Mouse (Mus musculus): ENCODE data around the gene Tecpr2.

The Tecpr2 gene

DNA sequence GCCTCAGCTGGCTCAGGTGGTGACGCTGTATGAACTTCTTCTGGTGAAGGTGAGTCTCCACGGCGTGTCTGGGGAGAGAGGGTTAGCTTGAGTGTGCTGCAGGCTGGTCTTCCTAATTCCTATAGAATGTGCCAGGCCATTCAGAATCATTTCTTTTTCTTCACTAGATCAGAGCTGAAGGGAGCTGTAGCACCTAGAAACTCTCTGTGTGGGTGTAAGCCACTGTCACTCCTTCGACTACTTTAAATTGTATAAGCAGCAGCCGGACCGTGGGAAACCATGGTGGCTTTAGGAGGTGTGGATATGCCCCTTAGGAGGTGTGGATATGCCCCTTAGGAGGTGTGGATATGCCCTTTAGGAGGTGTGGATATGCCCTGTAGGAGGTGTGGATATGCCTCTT is 25.1 kb upstream of the Tecpr2 start:
- DNase-seq (ENCODE audit: low read depth, low spot score): no peak

DNA sequence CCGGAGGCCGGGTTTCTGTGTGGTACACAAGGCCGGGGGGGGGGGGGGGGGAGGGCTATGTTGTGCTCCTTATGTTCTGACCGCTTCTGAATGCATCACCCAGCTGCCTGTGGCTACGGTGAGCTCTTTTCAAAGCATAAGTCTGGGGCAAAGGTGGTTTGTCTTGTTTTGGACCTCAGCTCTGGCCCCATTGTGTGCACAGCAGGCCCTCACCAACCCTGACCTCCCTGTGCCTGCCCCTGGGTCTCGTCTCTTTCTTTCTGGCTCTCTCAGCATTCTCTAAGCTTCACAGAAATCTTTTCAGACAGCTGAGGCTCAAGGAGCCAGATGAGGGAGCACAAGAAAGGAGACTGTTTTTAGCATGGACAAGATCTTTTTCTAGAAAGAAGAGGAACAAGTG is 23.5 kb upstream of the Tecpr2 start:
- no peak for DNase-seq (ENCODE audit: low read depth, low spot score)

DNA sequence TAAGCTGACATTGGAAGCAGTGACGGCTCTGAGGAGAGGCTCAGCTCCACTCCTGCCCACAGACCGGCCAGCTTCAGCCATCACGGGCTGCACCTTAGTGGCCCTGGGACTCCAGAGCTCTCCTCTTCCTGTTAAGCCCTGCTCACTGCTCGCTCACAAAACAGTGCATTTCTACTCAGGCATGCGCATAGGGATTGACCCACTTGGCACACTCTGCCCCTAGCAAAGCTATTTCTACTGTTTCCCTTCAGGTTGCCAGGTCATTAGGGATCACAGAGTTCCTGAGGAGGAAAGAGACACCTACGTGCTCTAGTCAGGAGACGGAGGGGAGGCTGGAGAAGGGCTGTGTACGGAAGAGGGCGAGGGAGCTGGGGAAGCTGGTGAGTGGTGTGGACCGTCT is 23.1 kb upstream of the Tecpr2 start:
- DNase-seq (ENCODE audit: low read depth, low spot score): no peak

DNA sequence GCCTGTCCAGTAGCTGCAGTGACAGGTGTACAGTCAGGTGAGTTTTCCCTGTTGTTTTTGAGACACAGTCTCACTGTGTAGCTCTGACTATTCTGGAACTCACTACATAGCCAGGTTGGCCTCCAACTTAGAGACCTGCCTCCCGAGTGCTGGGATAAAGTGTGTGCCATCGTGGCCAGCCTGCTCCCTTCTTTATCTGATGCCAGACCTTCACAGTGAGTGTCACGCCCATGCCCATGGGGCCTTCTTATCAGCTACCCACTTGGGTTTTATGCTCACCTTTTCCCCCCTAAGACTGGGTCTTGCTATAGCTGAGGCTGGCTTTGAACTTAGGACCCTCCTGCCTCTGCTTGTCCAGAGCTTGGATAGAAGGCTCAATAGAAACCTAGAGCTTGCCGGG is 19.0 kb upstream of the Tecpr2 start:
- DNase-seq (ENCODE audit: low read depth, low spot score): no peak

DNA sequence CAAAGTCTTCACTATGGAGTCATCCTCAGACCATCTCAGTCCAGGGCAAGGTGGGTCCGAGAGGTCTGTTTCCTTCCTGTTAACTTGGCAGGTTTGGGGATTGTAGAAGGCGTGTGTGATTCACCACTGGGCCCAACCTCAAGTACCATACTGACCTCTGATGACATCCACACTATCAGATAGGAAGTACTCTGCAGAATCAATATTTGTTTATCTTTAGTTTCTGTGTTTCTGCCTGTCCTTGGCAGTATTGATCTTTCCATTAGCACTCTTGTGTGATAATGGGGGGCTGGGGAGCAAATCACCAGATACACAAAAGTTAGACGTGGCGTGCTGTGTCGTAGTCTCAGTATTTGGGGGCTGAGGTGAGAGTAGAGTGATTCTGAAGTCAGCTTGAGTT is 17.8 kb upstream of the Tecpr2 start:
- no peak for DNase-seq (ENCODE audit: low read depth, low spot score)

DNA sequence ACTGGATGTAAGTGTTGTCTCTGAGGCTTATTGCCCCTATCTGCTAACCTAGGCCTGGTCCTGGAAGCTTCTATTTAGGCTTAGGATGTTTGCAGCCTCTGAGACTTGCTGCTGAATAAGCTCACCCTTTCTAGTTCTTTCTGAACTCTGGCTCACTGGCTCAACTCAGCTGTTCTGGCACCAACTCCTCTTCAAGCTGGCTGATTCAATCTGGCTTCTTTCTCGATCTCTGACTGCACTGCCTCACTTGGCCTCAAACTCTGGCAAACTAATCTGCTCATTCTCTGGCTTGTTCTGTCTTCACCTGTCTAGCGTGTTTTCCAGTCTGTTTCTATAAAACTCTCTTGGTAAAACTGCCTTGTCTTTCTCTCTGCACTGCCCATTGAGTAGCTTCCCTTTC is 13.7 kb upstream of the Tecpr2 start:
- no peak for DNase-seq (ENCODE audit: low read depth, low spot score)

DNA sequence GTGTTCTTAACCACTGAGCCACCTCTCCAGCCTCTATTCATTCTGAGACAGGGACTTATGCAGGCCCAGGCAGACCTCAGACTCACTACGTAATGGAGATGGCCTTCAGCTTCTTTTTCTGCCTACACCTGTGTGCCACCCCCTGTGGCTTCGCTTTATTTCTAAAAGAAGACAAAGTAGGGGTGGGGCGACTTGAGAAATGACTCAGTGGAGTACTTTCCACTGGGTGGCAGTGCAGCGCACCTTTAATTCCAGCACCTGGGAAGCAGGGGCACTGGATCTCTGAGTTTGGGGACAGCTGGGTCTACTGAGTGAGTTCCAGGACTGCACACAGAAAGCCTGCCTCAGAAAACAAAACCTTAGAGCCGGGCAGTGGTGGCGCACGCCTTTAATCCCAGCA is 6.8 kb upstream of the Tecpr2 start:
- no peak for DNase-seq (ENCODE audit: low read depth, low spot score)

DNA sequence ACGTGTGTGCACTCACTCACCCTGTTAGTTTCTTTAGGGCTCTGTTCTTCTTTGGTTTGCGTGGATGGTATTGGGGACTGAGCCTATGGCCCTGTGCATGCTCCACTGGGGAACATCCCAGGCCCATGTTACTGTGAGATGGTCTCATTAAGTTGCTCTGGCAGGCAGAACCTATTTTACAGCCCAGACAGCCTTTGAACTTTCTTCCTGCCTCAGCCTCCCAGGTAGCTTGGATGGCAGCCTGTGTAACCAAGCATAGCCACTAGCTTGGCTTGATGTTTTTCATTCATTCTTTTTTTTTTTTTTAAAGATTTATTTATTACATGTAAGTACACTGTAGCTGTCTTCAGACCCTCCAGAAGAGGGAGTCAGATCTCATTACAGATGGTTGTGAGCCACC is 3.8 kb upstream of the Tecpr2 start:
- DNase-seq (ENCODE audit: low read depth, low spot score): no peak

DNA sequence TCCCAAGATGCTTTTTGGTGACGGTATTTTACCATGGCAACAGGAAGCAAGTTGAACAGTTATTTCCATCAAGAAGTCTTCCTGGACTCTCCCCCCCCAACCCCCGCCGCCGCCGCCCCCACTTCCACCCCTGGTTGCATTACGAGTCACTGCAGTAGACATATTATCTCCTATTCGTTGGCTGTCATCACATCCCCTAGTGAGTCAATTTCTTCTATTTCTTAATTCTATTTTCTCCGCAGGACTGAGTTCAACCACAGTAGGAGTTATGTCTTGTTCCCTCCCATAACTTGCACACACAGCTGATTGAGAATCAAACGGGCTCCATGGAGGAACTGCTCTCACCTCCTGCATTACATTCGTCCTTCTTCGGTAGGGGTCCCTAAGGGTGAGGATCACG is 958 bp upstream of the Tecpr2 start:
- DNase-seq (ENCODE audit: low read depth, low spot score): no peak

DNA sequence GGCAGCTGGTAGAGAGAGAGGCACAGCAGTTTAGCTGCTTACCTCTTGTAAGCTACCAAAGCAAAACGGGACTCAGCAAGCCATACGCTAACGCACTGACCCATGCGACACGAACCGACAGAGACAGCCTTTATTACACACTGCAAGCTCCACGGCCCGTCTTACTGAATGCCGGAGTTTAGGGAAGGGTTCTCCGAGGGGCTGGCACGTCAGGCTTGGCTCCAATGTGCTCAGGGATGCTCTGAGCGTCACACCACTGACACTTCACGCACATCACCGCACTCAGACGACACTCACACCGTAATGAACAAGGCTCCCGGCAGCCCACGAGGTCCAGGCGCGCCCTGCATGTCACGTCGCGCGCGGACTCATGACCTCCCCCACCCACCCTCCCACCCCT is 458 bp upstream of the Tecpr2 start:
- DNase-seq (ENCODE audit: low read depth, low spot score): no peak

DNA sequence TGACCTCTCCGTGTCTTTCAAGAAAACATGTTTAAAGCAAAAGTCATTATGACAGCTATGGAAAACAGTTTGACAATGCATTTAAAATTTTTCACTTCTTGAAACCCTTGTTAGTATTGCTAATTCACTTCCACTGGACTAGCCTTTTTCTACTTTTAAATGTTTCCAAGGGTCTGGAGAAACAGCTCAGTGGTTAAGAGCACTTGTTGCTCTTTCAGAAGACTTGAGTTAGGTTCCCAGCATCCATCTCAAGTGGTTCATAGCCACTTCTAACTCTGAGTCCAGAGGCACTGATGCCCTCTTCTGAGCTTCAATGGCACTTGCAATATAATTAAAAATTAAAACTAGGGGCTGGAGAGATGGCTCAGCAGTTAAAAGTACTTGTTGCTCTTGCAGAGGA is 2.8 kb downstream of the Tecpr2 start:
- DNase-seq (ENCODE audit: low read depth, low spot score): no peak

DNA sequence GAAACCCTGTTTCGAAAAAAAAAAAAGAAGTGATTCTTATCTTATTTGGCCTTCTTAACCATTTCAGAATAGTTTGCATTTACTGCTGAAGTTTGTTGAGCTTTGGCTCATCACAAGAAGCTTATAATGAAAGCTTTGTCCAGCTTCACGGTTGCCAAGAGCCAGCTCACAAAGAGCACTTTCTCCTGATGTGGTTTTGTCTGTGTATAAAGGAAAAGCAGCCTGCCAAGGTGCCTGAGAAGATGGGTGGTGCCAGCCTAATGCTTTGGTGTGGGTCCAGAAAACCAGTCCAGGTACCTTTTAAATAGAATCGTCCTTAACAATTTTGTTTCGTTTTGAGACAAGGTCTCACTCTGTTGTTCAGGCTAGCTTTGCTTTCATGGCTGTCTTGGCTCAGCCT is 13.0 kb downstream of the Tecpr2 start:
- DNase-seq (ENCODE audit: low read depth, low spot score): no peak

DNA sequence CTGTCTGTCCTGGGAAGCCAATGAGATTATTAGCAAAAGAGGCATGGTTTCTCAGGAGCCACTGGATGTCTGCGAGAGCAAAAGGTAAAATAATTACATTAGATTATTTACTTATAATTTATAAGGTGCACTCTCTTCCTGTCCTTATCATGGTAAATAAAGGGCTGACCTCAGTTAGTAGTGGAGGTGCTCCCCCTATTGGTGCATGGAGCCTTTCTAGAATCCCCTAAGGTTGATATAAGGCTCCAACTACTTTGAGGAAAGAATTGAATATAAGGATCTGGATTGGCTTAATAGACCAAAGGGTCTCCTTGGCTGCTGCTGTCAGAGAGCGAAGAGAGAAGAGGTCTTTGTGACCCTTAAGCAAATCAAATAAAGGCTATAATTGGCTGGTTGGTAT is 14.5 kb downstream of the Tecpr2 start:
- no peak for DNase-seq (ENCODE audit: low read depth, low spot score)

DNA sequence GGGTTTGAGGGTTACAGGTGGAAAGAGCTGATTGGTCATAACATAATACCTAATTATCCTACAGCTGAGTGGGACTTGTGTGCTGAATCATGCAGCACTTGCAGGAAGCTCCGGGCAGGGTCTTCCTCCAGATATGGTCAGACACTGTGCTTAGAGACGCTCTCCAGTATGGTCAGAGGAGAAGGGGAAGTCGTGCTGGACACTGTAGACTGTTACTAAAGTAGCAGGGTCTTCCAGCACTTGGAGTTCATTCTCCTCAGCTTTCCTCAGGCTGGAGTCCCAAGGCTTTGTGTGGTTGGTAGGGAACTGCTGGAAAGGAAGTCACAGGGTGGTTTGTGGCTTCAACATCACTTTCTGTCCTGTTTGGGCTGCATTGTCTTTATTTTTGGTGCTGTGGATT is 18.8 kb downstream of the Tecpr2 start:
- DNase-seq (ENCODE audit: low read depth, low spot score): no peak

DNA sequence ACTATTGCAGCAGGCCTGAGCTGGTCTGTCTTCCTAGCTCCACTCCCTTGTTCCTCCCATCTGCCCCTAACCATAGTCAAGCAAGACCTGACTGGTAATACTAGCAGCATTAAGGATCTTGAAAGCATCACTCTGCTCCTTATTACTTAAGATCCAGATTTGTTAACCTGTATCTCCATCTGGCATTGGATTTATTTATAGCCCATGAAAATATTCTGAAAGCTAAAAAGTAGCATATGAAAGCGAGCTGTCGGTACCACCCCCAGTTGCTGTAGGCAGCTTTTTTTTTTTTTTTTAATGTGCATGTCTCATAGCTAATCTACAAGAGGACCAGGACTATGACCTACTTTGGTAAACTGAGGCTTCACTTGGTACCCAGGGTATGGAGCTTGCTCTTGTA is 20.9 kb downstream of the Tecpr2 start:
- no peak for DNase-seq (ENCODE audit: low read depth, low spot score)

DNA sequence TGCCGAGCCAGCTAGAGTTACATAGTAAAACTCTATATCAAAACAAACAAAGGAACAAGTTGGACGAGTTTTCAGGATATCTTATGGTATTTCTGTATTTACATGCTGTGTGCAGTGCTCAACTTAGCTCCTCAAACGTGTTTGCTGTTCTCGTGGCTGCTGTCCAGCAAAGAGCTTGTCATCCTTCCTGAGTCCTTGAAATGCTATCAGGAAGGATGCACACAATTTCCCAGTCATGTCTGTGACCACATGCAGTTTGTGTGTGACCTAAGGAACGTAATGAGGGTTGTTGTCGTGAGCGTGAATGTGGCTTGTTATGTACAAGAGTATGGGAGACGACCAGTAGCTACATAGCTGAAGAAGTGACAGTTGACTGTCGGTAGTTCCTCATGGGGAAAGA is 26.7 kb downstream of the Tecpr2 start:
- DNase-seq (ENCODE audit: low read depth, low spot score): no peak

DNA sequence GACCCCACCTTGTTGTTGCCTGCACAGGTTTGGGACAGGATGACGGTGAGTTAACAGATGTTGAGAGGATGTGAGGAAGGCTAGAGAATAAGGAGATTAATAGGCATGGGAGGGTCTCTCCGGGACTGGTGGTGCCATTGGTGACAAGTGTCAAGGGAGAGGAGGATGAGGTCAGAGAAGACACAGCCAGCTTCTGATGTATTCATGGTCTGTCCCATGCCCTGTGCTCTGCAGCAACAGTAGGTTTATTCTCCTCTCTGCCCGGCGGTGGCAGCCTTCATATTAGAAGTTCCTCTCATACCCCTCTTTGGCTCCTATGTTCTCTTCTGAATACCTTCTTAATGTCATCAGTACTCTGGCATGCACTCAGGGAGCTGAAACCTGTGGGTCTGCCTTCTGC is 31.2 kb downstream of the Tecpr2 start:
- DNase-seq (ENCODE audit: low read depth, low spot score): no peak

DNA sequence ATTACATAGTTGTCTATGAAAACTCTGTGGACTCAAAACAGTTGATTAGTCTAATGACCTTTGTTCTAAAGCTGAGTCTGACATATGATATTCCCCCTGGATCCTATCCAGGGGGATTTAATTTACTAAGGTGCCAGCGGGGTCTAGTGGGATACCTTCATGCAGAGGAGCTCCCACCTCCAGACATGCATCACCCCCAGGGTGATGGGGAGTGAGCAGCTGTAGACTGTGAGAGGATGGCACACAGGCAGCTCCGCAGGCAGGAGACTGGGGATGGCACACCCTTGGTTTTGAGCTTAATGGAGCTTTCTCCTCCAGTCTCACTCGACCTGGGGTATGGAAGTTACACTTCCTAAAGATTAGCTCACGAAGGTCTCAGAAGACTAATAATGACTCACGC is 32.5 kb downstream of the Tecpr2 start:
- no peak for DNase-seq (ENCODE audit: low read depth, low spot score)

DNA sequence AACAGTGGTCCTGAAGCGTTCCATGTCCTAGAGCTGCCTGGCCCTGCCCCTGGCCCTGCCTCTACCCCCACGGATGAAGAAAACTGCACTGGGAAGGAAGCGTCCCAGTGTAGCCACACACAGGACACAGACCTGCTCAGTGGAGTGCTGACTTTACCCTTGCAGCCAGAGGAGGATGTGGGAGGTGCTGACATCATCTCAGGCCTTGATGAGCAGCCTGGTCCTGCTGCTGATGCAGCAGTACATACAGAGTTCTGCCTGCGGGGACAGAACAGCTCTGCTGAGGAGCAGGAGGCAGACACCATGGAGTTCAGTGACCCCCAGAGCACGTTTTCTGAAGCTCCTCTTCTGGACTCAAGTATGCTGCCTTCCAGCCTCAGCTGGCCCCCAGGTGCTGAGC is 43.8 kb downstream of the Tecpr2 start:
- no peak for DNase-seq (ENCODE audit: low read depth, low spot score)

DNA sequence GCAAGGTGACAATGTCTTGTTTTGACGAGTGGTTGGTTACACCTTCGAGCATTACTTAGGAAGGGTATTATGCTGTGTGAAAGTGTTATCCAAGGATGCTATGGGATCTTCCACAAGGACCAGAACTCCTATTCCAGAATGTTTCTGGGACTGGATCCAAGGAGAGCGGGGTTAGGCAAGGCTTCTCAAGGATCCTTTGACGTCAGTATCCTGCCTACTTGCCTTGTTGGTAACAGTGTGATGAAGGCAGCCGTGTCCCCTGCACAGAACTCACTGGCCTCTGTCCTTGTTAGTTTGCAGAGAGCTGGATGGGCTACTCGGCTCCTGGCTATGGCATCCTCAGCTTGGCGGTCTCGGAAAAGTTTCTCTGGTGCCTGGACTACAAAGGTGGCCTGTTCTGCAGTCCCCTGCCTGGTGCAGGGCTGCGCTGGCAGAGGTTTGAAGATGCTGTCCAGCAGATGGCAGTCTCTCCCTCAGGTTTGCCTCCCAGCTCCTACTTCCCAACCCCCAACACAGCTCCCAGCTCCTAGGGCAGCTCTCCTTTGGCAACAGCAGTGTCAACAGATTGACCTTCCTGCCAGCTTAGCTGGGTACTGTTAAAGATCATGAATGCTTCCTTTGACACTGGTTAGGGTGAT is 47.0 kb downstream of the Tecpr2 start:
- DNase-seq (ENCODE audit: low read depth, low spot score): peak; percentile 89

DNA sequence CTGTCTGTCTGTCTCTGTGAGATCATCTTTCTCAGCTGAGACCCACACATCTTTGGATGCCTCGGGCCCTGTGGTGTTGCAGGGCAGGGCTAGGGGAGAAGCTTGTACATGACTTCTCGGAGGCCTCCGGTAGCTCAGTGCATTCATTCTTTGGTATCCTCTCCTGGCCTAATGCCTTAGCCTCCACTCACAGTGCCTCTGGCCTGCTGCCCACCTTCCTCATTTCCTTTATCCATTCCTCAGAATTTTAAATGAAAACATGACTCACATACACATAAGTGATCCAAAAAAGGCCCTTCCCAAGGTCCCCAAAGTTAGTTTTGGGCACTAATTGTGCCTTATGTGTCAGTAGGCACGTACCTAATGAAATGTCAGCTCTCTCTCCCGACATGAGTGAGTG is 48.4 kb downstream of the Tecpr2 start:
- DNase-seq (ENCODE audit: low read depth, low spot score): no peak

DNA sequence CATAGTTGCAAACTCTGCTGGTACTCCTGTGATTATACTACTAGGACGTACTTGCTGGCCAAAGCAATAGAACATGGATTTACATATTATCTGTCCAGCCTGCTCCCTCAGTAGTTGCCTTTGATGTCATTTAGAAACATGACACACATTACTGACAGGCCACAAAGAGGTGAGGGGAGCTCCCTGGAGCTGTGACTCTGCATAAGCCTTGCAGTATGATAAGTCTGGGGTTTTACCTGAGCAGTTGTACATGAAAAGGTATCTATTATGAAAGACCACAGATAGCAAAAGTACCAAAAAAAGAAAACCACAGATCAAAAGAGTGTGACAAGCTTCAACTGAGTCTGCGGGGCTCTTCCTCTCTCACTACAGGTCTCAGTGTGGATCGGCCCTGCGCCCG is 50.3 kb downstream of the Tecpr2 start:
- DNase-seq (ENCODE audit: low read depth, low spot score): no peak

DNA sequence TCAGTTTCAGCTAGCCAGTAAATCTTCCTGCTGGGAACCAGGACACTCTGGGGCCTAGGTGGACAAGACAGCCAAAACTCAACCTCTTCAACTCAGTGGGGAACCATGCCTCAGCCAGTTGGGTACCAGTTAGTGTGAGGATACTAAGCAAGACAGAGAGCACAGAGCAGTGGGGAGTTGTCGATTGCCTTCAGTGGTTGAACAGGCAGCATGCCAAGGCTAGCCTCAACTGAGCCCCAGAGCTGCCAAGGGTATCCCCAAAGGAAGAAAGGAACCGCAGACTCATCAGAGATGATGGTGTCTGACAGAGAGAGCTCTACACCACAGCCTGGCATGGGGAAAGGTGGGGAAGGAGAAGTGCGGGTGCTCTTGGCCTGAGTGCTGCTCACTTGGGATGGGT is 51.8 kb downstream of the Tecpr2 start:
- DNase-seq (ENCODE audit: low read depth, low spot score): no peak

DNA sequence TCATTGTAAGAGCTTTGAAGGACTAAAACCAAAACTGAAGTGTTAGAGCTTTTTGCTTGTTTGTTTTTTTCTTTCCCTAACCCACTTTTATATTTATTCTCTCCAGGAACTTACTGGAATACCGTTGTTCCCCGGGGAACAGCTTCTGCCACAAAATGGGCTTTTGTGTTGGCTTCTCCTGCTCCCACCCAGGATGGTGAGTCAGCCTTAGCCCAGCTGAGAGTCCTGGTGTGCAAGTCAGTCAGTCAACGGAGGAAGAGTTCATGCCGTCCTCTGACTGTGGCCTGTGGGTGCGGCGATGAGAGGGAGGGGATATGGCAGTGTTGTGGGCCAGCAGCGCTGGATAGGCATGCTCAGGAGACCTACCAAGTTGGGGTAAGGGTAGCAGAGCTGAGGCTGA is 57.2 kb downstream of the Tecpr2 start:
- no peak for DNase-seq (ENCODE audit: low read depth, low spot score)

All from skeletal muscle tissue, adult 2 months (tissue).